Mouse (Mus musculus) MEL (cell line): Measurements from ENCODE around the gene Orc4.

Experiments
- MAX ChIP-seq: IDR thresholded peaks from 2 replicates; pipeline ENCODE4 v1.6.1; 2011; ENCODE audit warnings: low read length, improper control_type of control experiment
- MAZ ChIP-seq: IDR thresholded peaks from 2 replicates; pipeline ENCODE4 v1.6.1; 2012; ENCODE audit warnings: low read depth, mild to moderate bottlenecking, inconsistent platforms, low read length, improper control_type of control experiment
- MXI1 ChIP-seq: IDR thresholded peaks from 2 replicates; pipeline ENCODE4 v1.6.1; 2011; ENCODE audit warnings: mild to moderate bottlenecking, low read depth, low read length, improper control_type of control experiment
- RCOR1 ChIP-seq: IDR thresholded peaks from 2 replicates; pipeline ENCODE4 v1.6.1; 2012; ENCODE audit warnings: low read depth, mild to moderate bottlenecking, inconsistent platforms, low read length, improper control_type of control experiment
- ZC3H11A ChIP-seq: IDR thresholded peaks from 2 replicates; pipeline ENCODE4 v1.6.1; 2012; ENCODE audit warnings: low read depth, mild to moderate bottlenecking, inconsistent platforms, low read length, improper control_type of control experiment

DNA sequence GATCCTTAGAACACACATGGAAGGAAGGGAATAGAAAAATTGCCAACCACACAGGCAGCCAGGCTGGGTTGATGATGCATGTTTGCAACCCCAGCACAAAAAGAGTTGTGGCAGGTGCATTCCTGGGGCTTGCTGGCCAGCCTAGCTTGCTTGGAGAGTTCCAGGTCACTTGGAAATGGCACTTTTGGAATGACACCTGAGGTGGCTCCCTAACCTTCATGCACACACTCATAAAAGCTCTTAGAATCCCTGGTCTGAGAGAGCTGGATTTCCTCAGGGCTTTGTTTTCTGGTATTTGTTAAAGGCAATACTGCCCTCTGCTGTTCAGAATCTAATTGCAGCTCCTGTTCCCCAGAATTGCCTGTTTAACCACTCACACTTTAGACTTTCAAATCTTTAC, 64.1 kb downstream of the Orc4 start:
- TF ChIP-seq MAX (no peak), ZC3H11A (peak; percentile 96), RCOR1 (no peak), MXI1 (no peak), MAZ (no peak)
